Mouse (Mus musculus) kidney, embryonic 15.5 days (tissue): ENCODE data around the gene Cdkn2b. TPM values are rescaled to one million over a fixed set of nuclear protein-coding genes. Genes with fewer than 3 reads are reported as not detected.

ENCODE experiments used
- ATAC-seq: fragments of 200-750 bp; cut with Nextera tagmentation; replicated peaks from 2 replicates; pipeline ENCODE4 v1.8.0; 2017; ENCODE audit warnings: moderate TSS enrichment; ENCODE audit not compliant: low FRiP score
- H3K27ac ChIP-seq: fragments of 300-500 bp; sonication (generic); 2 replicates; pipeline ENCODE4 v1.5.1; 2015; ENCODE audit warnings: mild to moderate bottlenecking, inconsistent platforms
- H3K27me3 ChIP-seq: fragments of 300-500 bp; sonication (generic); 2 replicates; pipeline ENCODE4 v1.6.1; 2015; ENCODE audit warnings: inconsistent platforms
- H3K36me3 ChIP-seq: fragments of 300-500 bp; sonication (generic); 2 replicates; pipeline ENCODE4 v1.6.1; 2015; ENCODE audit warnings: inconsistent platforms
- H3K4me1 ChIP-seq: fragments of 300-500 bp; sonication (generic); 2 replicates; pipeline ENCODE4 v1.6.1; 2015; ENCODE audit warnings: inconsistent platforms
- H3K4me2 ChIP-seq: fragments of 300-500 bp; sonication (generic); 2 replicates; pipeline ENCODE4 v1.6.1; 2015; ENCODE audit warnings: moderate library complexity, mild to moderate bottlenecking, inconsistent platforms
- H3K4me3 ChIP-seq: fragments of 300-500 bp; sonication (generic); replicated peaks from 2 replicates; pipeline ENCODE4 v1.5.1; 2015; ENCODE audit warnings: mild to moderate bottlenecking, inconsistent platforms
- H3K9ac ChIP-seq: fragments of 300-500 bp; sonication (generic); 2 replicates; pipeline ENCODE4 v1.6.1; 2015; ENCODE audit warnings: mild to moderate bottlenecking, inconsistent platforms
- H3K9me3 ChIP-seq: fragments of 300-500 bp; sonication (generic); replicated peaks from 2 replicates; pipeline ENCODE4 v1.6.1; 2016; ENCODE audit warnings: inconsistent platforms
- WGBS: fragments of 180-500 bp; shearing (Covaris S2); methylation state at CpG from one replicate; pipeline ENCODE4 v1.1.7; 2015; ENCODE audit warnings: mixed read lengths; 5-methylcytosine and 5-hydroxymethylcytosine counted together
- polyA plus RNA-seq: library from polyadenylated mRNA; unstranded; fragments of >200 nt; fragmentation: Nextera tagmentation; extraction: Ambion mirVana; gene quantifications from 2 replicates; pipeline ENCODE4 v1.2.1, GENCODE M21; 2015

The Cdkn2b gene
- polyA plus RNA-seq, 1 experiment from 2014 or later = 1.1 TPM

- peaks cover 88% of the 10 kb centered on the region for H3K27me3 ChIP-seq
- H3K36me3 ChIP-seq = no peaks in the 10 kb centered on the region
- WGBS = 37% methylated on average over 7 of the region's 7 CpGs
- no peak overlapping the region for H3K9ac ChIP-seq
- H3K27ac ChIP-seq = no peak overlapping the region
- ATAC-seq = no peak
- no peaks in the 10 kb centered on the region for H3K9me3 ChIP-seq
- peaks cover 6% of the 10 kb centered on the region; the same call in 1 of the 2 replicates for H3K4me1 ChIP-seq
- H3K4me2 ChIP-seq = no peak overlapping the region
- H3K4me3 ChIP-seq = no peak overlapping the region
Measured at GRCm38 (mm10) chr4:89285688-89286087, 25.2 kb downstream of the Cdkn2b start.

- WGBS = 1% methylated on average over 12 of the region's 12 CpGs
Measured at GRCm38 (mm10) chr4:89282661-89283060, 28.2 kb downstream of the Cdkn2b start.

GRCm38 (mm10) chr4:89282036-89282566 lies 28.7 kb downstream of the Cdkn2b start:
- peak; percentile 79 for ATAC-seq
- Histone ChIP-seq H3K27me3 (peaks cover 89% of the 10 kb centered on the region), H3K9me3 (no peaks in the 10 kb centered on the region), H3K36me3 (no peaks in the 10 kb centered on the region), H3K27ac (no peak overlapping the region), H3K4me1 (peaks cover 6% of the 10 kb centered on the region; the same call in 1 of the 2 replicates), H3K9ac (no peak overlapping the region), H3K4me3 (no peak overlapping the region), H3K4me2 (peak overlapping the region; percentile 33)
- WGBS = under 1% methylated on average over 25 of the region's 25 CpGs

More at GRCm38 (mm10) chr4:89282661-89283060, 28.2 kb downstream of the Cdkn2b start:
- peaks cover 6% of the 10 kb centered on the region; the same call in 1 of the 2 replicates for H3K4me1 ChIP-seq
- no peak for ATAC-seq
- no peak overlapping the region for H3K27ac ChIP-seq
- no peak overlapping the region for H3K4me2 ChIP-seq
- no peaks in the 10 kb centered on the region for H3K9me3 ChIP-seq
- no peaks in the 10 kb centered on the region for H3K36me3 ChIP-seq
- no peak overlapping the region for H3K4me3 ChIP-seq
- no peak overlapping the region for H3K9ac ChIP-seq
- H3K27me3 ChIP-seq = peaks cover 87% of the 10 kb centered on the region

- Histone ChIP-seq H3K4me3 (no peak overlapping the region), H3K4me1 (peaks cover 6% of the 10 kb centered on the region; the same call in 1 of the 2 replicates), H3K9ac (no peak overlapping the region), H3K9me3 (no peaks in the 10 kb centered on the region), H3K36me3 (no peaks in the 10 kb centered on the region), H3K27ac (no peak overlapping the region), H3K4me2 (no peak overlapping the region), H3K27me3 (peaks cover 92% of the 10 kb centered on the region)
- ATAC-seq = no peak
- WGBS = 1% methylated on average over 7 of the region's 7 CpGs
Measured at GRCm38 (mm10) chr4:89281236-89281635, 29.6 kb downstream of the Cdkn2b start.

- no peak overlapping the region for H3K4me2 ChIP-seq
- H3K36me3 ChIP-seq = no peaks in the 10 kb centered on the region
- H3K9ac ChIP-seq = no peak overlapping the region
- H3K9me3 ChIP-seq = no peaks in the 10 kb centered on the region
- H3K27me3 ChIP-seq = peaks cover 95% of the 10 kb centered on the region
- 2% methylated on average over 2 of the region's 2 CpGs for WGBS
- H3K4me1 ChIP-seq = peaks cover 6% of the 10 kb centered on the region; the same call in 1 of the 2 replicates
- H3K4me3 ChIP-seq = no peak overlapping the region
- no peak for ATAC-seq
- H3K27ac ChIP-seq = no peak overlapping the region
Measured at GRCm38 (mm10) chr4:89279641-89280040, 31.2 kb downstream of the Cdkn2b start.

- no peak overlapping the region for H3K9ac ChIP-seq
- H3K36me3 ChIP-seq = no peaks in the 10 kb centered on the region
- 7% methylated on average over 5 of the region's 5 CpGs for WGBS
- H3K4me2 ChIP-seq = no peak overlapping the region
- H3K4me1 ChIP-seq = peaks cover 10% of the 10 kb centered on the region; the same call in 1 of the 2 replicates
- no peak overlapping the region for H3K27ac ChIP-seq
- no peak for ATAC-seq
- peaks cover 98% of the 10 kb centered on the region for H3K27me3 ChIP-seq
- no peaks in the 10 kb centered on the region for H3K9me3 ChIP-seq
- H3K4me3 ChIP-seq = no peak overlapping the region
Measured at GRCm38 (mm10) chr4:89277381-89277940, 33.4 kb downstream of the Cdkn2b start.

GRCm38 (mm10) chr4:89276669-89277219 lies 34.1 kb downstream of the Cdkn2b start:
- under 1% methylated on average over 37 of the region's 37 CpGs for WGBS
- Histone ChIP-seq H3K9me3 (no peaks in the 10 kb centered on the region), H3K4me2 (no peak overlapping the region)

GRCm38 (mm10) chr4:89275811-89276584 lies 34.8 kb downstream of the Cdkn2b start:
- Histone ChIP-seq H3K27ac (no peak overlapping the region), H3K36me3 (no peaks in the 10 kb centered on the region), H3K9ac (no peak overlapping the region), H3K4me1 (0 out of 2 replicates have a peak, but pooled peaks cover 4% of the 10 kb centered on the region), H3K27me3 (peaks cover 96% of the 10 kb centered on the region), H3K9me3 (no peaks in the 10 kb centered on the region), H3K4me3 (no peak overlapping the region), H3K4me2 (no peak overlapping the region)
- WGBS = 1% methylated on average over 25 of the region's 25 CpGs
- no peak for ATAC-seq

More at GRCm38 (mm10) chr4:89276669-89277219, 34.1 kb downstream of the Cdkn2b start:
- H3K36me3 ChIP-seq = no peaks in the 10 kb centered on the region
- no peak for ATAC-seq
- H3K4me1 ChIP-seq = 0 out of 2 replicates have a peak, but pooled peaks cover 4% of the 10 kb centered on the region
- no peak overlapping the region for H3K27ac ChIP-seq
- H3K27me3 ChIP-seq = peaks cover 98% of the 10 kb centered on the region
- no peak overlapping the region for H3K4me3 ChIP-seq
- H3K9ac ChIP-seq = no peak overlapping the region

- Histone ChIP-seq H3K9me3 (no peaks in the 10 kb centered on the region), H3K27ac (no peak overlapping the region), H3K4me2 (no peak overlapping the region), H3K9ac (no peak overlapping the region), H3K4me1 (0 out of 2 replicates have a peak, but pooled peaks cover 4% of the 10 kb centered on the region), H3K4me3 (no peak overlapping the region), H3K36me3 (no peaks in the 10 kb centered on the region), H3K27me3 (peaks cover 97% of the 10 kb centered on the region)
- no peak for ATAC-seq
- WGBS = under 1% methylated on average over 24 of the region's 24 CpGs
Measured at GRCm38 (mm10) chr4:89274829-89275548, 35.9 kb downstream of the Cdkn2b start.

GRCm38 (mm10) chr4:89274006-89274405 lies 36.8 kb downstream of the Cdkn2b start:
- Histone ChIP-seq H3K4me1 (0 out of 2 replicates have a peak, but pooled peaks cover 4% of the 10 kb centered on the region), H3K9ac (no peak overlapping the region), H3K9me3 (no peaks in the 10 kb centered on the region), H3K4me3 (no peak overlapping the region), H3K27ac (no peak overlapping the region), H3K4me2 (no peak overlapping the region), H3K27me3 (peaks cover 93% of the 10 kb centered on the region), H3K36me3 (no peaks in the 10 kb centered on the region)
- ATAC-seq = no peak
- 1% methylated on average over 14 of the region's 14 CpGs for WGBS

GRCm38 (mm10) chr4:89273585-89273984 lies 37.3 kb downstream of the Cdkn2b start:
- 0 out of 2 replicates have a peak, but pooled peaks cover 4% of the 10 kb centered on the region for H3K4me1 ChIP-seq
- peak; percentile 52; the same call in 1 of the 2 replicates for ATAC-seq
- H3K4me3 ChIP-seq = no peak overlapping the region
- no peak overlapping the region for H3K4me2 ChIP-seq
- whole genome bisulfite sequencing = 0% methylated on average over 9 of the region's 9 CpGs
- H3K27me3 ChIP-seq = peaks cover 93% of the 10 kb centered on the region
- H3K9me3 ChIP-seq = no peaks in the 10 kb centered on the region
- H3K27ac ChIP-seq = no peak overlapping the region
- no peaks in the 10 kb centered on the region for H3K36me3 ChIP-seq
- no peak overlapping the region for H3K9ac ChIP-seq
